Mouse (Mus musculus) kidney, postnatal 0 days (tissue): ENCODE data around the gene Bcor. TPM values are rescaled to one million over a fixed set of nuclear protein-coding genes. Genes with fewer than 3 reads are reported as not detected.
A peak's percentile ranks its signal among the peaks of the same experiment; 100 is the strongest.

Experiments used
- ATAC-seq: fragments of 200-750 bp; cut with Nextera tagmentation; replicated peaks from 2 replicates; pipeline ENCODE4 v1.8.0; 2017; ENCODE audit warnings: low read depth, moderate number of reproducible peaks, moderate TSS enrichment, moderate library complexity; ENCODE audit not compliant: low FRiP score
- DNase-seq: peaks from one replicate; pipeline ENCODE4 v3.0.0-alpha.2; 2016; ENCODE audit warnings: low spot score
- H3K27ac ChIP-seq: fragments of 300-500 bp; sonication (generic); 2 replicates; pipeline ENCODE4 v1.5.1; 2014; ENCODE audit warnings: mild to moderate bottlenecking
- H3K27me3 ChIP-seq: fragments of 300-500 bp; sonication (generic); 2 replicates; pipeline ENCODE4 v1.6.1; 2014; ENCODE audit warnings: low read length, mixed read lengths; ENCODE audit not compliant: insufficient read depth
- H3K36me3 ChIP-seq: fragments of 300-500 bp; sonication (generic); 2 replicates; pipeline ENCODE4 v1.6.1; 2014; ENCODE audit warnings: low read length, mixed read lengths; ENCODE audit not compliant: insufficient read depth
- H3K4me1 ChIP-seq: fragments of 300-500 bp; sonication (generic); replicated peaks from 2 replicates; pipeline ENCODE4 v1.6.1; 2014; ENCODE audit warnings: antibody characterized with exemption, low read length, mixed read lengths; ENCODE audit not compliant: insufficient read depth
- H3K4me2 ChIP-seq: fragments of 300-500 bp; sonication (generic); 2 replicates; pipeline ENCODE4 v1.6.1; 2014; ENCODE audit warnings: mild to moderate bottlenecking, low read length, moderate library complexity, mixed read lengths
- H3K4me3 ChIP-seq: fragments of 300-500 bp; sonication (generic); replicated peaks from 2 replicates; pipeline ENCODE4 v1.5.1; 2014; ENCODE audit warnings: low read depth, low read length
- H3K9ac ChIP-seq: fragments of 300-500 bp; sonication (generic); 2 replicates; pipeline ENCODE4 v1.6.1; 2014; ENCODE audit warnings: low read depth, low read length
- H3K9me3 ChIP-seq: fragments of 300-500 bp; sonication (generic); replicated peaks from 2 replicates; pipeline ENCODE4 v1.6.1; 2016; ENCODE audit warnings: low read length, inconsistent platforms, mixed read lengths
- CTCF ChIP-seq: IDR thresholded peaks from 2 replicates; pipeline ENCODE4 v1.5.1; 2016; ENCODE audit warnings: antibody characterized with exemption, low read depth, mild to moderate bottlenecking, moderate library complexity
- WGBS: fragments of 180-500 bp; shearing (Covaris S2); extraction: QIAGEN DNeasy Blood & Tissue Kit; methylation state at CpG from one replicate; pipeline ENCODE4 v1.1.7; 2014; 5-methylcytosine and 5-hydroxymethylcytosine counted together
- polyA plus RNA-seq: library from polyadenylated mRNA; unstranded; fragments of >200 nt; fragmentation: Nextera tagmentation; extraction: Ambion mirVana; gene quantifications from 2 replicates; pipeline ENCODE4 v1.2.1, GENCODE M21; 2015

Bcor gene
- polyA plus RNA-seq, 1 experiment from 2014 or later, result 12.8 TPM

GRCm38 (mm10) chrX:12048721-12049120, 111.4 kb downstream of the Bcor start:
- no peak overlapping the region for H3K27ac ChIP-seq
- H3K27me3 ChIP-seq, result no peaks in the 10 kb centered on the region
- ATAC-seq, result no peak
- no peak overlapping the region for H3K4me3 ChIP-seq
- 0 out of 2 replicates have a peak, but pooled peaks have one; percentile 5 for TF ChIP-seq CTCF
- WGBS, result 49% methylated on average over 11 of the region's 11 CpGs
- no peaks in the 10 kb centered on the region for H3K4me1 ChIP-seq
- H3K4me2 ChIP-seq, result no peak overlapping the region
- H3K9me3 ChIP-seq, result no peaks in the 10 kb centered on the region
- no peak overlapping the region for H3K9ac ChIP-seq
- H3K36me3 ChIP-seq, result 0 out of 2 replicates have a peak, but pooled peaks cover 4% of the 10 kb centered on the region
- no peak for DNase-seq

GRCm38 (mm10) chrX:12048166-12048565, 112.0 kb downstream of the Bcor start:
- ATAC-seq (no peak), DNase-seq (no peak)
- Histone ChIP-seq H3K9me3 (no peaks in the 10 kb centered on the region), H3K9ac (no peak overlapping the region), H3K36me3 (0 out of 2 replicates have a peak, but pooled peaks cover 4% of the 10 kb centered on the region), H3K4me2 (no peak overlapping the region), H3K4me1 (no peaks in the 10 kb centered on the region), H3K27me3 (no peaks in the 10 kb centered on the region), H3K27ac (no peak overlapping the region), H3K4me3 (no peak overlapping the region)
- no peak for TF ChIP-seq CTCF
- 38% methylated on average over 9 of the region's 9 CpGs for WGBS

- no peak overlapping the region for H3K27ac ChIP-seq
- H3K4me3 ChIP-seq, result no peak overlapping the region
- H3K4me2 ChIP-seq, result no peak overlapping the region
- no peaks in the 10 kb centered on the region for H3K9me3 ChIP-seq
- WGBS, result 41% methylated on average over 16 of the region's 16 CpGs
- H3K27me3 ChIP-seq, result no peaks in the 10 kb centered on the region
- 0 out of 2 replicates have a peak, but pooled peaks cover 4% of the 10 kb centered on the region for H3K36me3 ChIP-seq
- H3K4me1 ChIP-seq, result no peaks in the 10 kb centered on the region
- DNase-seq, result no peak
- no peak overlapping the region for H3K9ac ChIP-seq
- TF ChIP-seq CTCF, result no peak
- no peak for ATAC-seq
Measured at GRCm38 (mm10) chrX:12047223-12047911, 112.8 kb downstream of the Bcor start.

- H3K27me3 ChIP-seq, result no peaks in the 10 kb centered on the region
- TF ChIP-seq CTCF, result no peak
- DNase-seq (no peak), ATAC-seq (no peak)
- no peak overlapping the region for H3K4me3 ChIP-seq
- no peaks in the 10 kb centered on the region for H3K4me1 ChIP-seq
- H3K9ac ChIP-seq, result no peak overlapping the region
- H3K36me3 ChIP-seq, result 0 out of 2 replicates have a peak, but pooled peaks cover 4% of the 10 kb centered on the region
- no peak overlapping the region for H3K4me2 ChIP-seq
- WGBS, result 70% methylated on average over 13 of the region's 13 CpGs
- H3K9me3 ChIP-seq, result no peaks in the 10 kb centered on the region
- no peak overlapping the region for H3K27ac ChIP-seq
Measured at GRCm38 (mm10) chrX:12046676-12047075, 113.5 kb downstream of the Bcor start.

GRCm38 (mm10) chrX:12043352-12043751, 116.8 kb downstream of the Bcor start:
- ATAC-seq, result no peak
- Histone ChIP-seq H3K27me3 (no peaks in the 10 kb centered on the region), H3K4me1 (no peaks in the 10 kb centered on the region), H3K9me3 (no peaks in the 10 kb centered on the region), H3K4me2 (no peak overlapping the region), H3K27ac (no peak overlapping the region), H3K9ac (no peak overlapping the region), H3K36me3 (peaks cover 11% of the 10 kb centered on the region; the same call in 1 of the 2 replicates), H3K4me3 (no peak overlapping the region)
- no peak for TF ChIP-seq CTCF
- WGBS, result 78% methylated on average over 14 of the region's 14 CpGs
- no peak for DNase-seq

- H3K36me3 ChIP-seq, result peaks cover 9% of the 10 kb centered on the region; the same call in 1 of the 2 replicates
- H3K27ac ChIP-seq, result no peak overlapping the region
- no peak for ATAC-seq
- H3K4me2 ChIP-seq, result no peak overlapping the region
- no peak for DNase-seq
- WGBS, result 91% methylated on average over 5 of the region's 5 CpGs
- H3K27me3 ChIP-seq, result no peaks in the 10 kb centered on the region
- no peak overlapping the region for H3K9ac ChIP-seq
- no peaks in the 10 kb centered on the region for H3K9me3 ChIP-seq
- H3K4me3 ChIP-seq, result no peak overlapping the region
- TF ChIP-seq CTCF, result no peak
- H3K4me1 ChIP-seq, result no peaks in the 10 kb centered on the region
Measured at GRCm38 (mm10) chrX:12041453-12041852, 118.7 kb downstream of the Bcor start.
